Mouse (Mus musculus): Measurements from ENCODE around the gene Nr5a2. TPM values are rescaled to one million over a fixed set of nuclear protein-coding genes. Genes with fewer than 3 reads are reported as not detected.

The Nr5a2 gene
- total RNA-seq, 2 experiments from 2014 or later: 0.52 to 1.4 TPM

GRCm38 (mm10) chr1:136951155-136951650 is 9.0 kb downstream of the Nr5a2 start:
- intact Hi-C loops (cut with DNase I): loop anchor here (5.0 kb wide), 1 partner anchor 271 kb away; no protein-coding TSS in a partner anchor
- DNase-seq: no peak

GRCm38 (mm10) chr1:136949323-136949741 is 10.9 kb downstream of the Nr5a2 start:
- intact Hi-C loops (cut with DNase I): no loop called here
- DNase-seq: no peak

GRCm38 (mm10) chr1:136948511-136949275 is 11.6 kb downstream of the Nr5a2 start:
- DNase-seq: peak; percentile 43
- intact Hi-C loops (cut with DNase I): no loop called here

- intact Hi-C loops (cut with DNase I): no loop called here
- DNase-seq: no peak
These were observed 12.2 kb downstream of the Nr5a2 start for GRCm38 (mm10) chr1:136948127-136948422.

GRCm38 (mm10) chr1:136947394-136948126 is 12.7 kb downstream of the Nr5a2 start:
- intact Hi-C loops (cut with DNase I): no loop called here
- no peak for DNase-seq

GRCm38 (mm10) chr1:136946806-136947393 is 13.3 kb downstream of the Nr5a2 start:
- intact Hi-C loops (cut with DNase I): no loop called here
- no peak for DNase-seq

GRCm38 (mm10) chr1:136946404-136946803 is 13.8 kb downstream of the Nr5a2 start:
- DNase-seq: no peak
- intact Hi-C loops (cut with DNase I): no loop called here

- DNase-seq: no peak
- intact Hi-C loops (cut with DNase I): no loop called here
These were observed 14.4 kb downstream of the Nr5a2 start for GRCm38 (mm10) chr1:136945876-136946275.

GRCm38 (mm10) chr1:136945426-136945825 is 14.8 kb downstream of the Nr5a2 start:
- no peak for DNase-seq
- intact Hi-C loops (cut with DNase I): no loop called here

GRCm38 (mm10) chr1:136940603-136941002 is 19.6 kb downstream of the Nr5a2 start:
- intact Hi-C loops (cut with DNase I): no loop called here
- no peak for DNase-seq

- intact Hi-C loops (cut with DNase I): no loop called here
- no peak for DNase-seq
These were observed 21.0 kb downstream of the Nr5a2 start for GRCm38 (mm10) chr1:136939220-136939619.

GRCm38 (mm10) chr1:136935960-136936324 is 24.3 kb downstream of the Nr5a2 start:
- no peak for DNase-seq
- intact Hi-C loops (cut with DNase I): no loop called here

- intact Hi-C loops (cut with DNase I): no loop called here
- no peak for DNase-seq
These were observed 24.8 kb downstream of the Nr5a2 start for GRCm38 (mm10) chr1:136935316-136935959.

GRCm38 (mm10) chr1:136934051-136934450 is 26.2 kb downstream of the Nr5a2 start:
- peak; percentile 56 for DNase-seq
- intact Hi-C loops (cut with DNase I): no loop called here

GRCm38 (mm10) chr1:136931026-136931425 is 29.2 kb downstream of the Nr5a2 start:
- intact Hi-C loops (cut with DNase I): no loop called here
- DNase-seq: no peak

GRCm38 (mm10) chr1:136929743-136930142 is 30.5 kb downstream of the Nr5a2 start:
- intact Hi-C loops (cut with DNase I): no loop called here

GRCm38 (mm10) chr1:136927428-136927827 is 32.8 kb downstream of the Nr5a2 start:
- DNase-seq: no peak
- intact Hi-C loops (cut with DNase I): no loop called here

More at GRCm38 (mm10) chr1:136929743-136930142, 30.5 kb downstream of the Nr5a2 start:
- DNase-seq: no peak

- intact Hi-C loops (cut with DNase I): no loop called here
- DNase-seq: no peak
These were observed 34.2 kb downstream of the Nr5a2 start for GRCm38 (mm10) chr1:136926026-136926425.

GRCm38 (mm10) chr1:136920089-136920488 is 40.2 kb downstream of the Nr5a2 start:
- intact Hi-C loops (cut with DNase I): no loop called here
- no peak for DNase-seq

- intact Hi-C loops (cut with DNase I): no loop called here
- DNase-seq: no peak
These were observed 41.5 kb downstream of the Nr5a2 start for GRCm38 (mm10) chr1:136918791-136919190.

- intact Hi-C loops (cut with DNase I): no loop called here
These were observed 44.8 kb downstream of the Nr5a2 start for GRCm38 (mm10) chr1:136915438-136915837.

More at GRCm38 (mm10) chr1:136915438-136915837, 44.8 kb downstream of the Nr5a2 start:
- DNase-seq: no peak
